Mouse (Mus musculus): ENCODE results near the gene Txlng. TPM values are rescaled to one million over a fixed set of nuclear protein-coding genes. Genes with fewer than 3 reads are reported as not detected.

The Txlng gene
- 14.2 and 14.5 TPM in 2 replicates for polyA plus RNA-seq (2015; fragmentation: Nextera tagmentation; extraction: Ambion mirVana)

DNA sequence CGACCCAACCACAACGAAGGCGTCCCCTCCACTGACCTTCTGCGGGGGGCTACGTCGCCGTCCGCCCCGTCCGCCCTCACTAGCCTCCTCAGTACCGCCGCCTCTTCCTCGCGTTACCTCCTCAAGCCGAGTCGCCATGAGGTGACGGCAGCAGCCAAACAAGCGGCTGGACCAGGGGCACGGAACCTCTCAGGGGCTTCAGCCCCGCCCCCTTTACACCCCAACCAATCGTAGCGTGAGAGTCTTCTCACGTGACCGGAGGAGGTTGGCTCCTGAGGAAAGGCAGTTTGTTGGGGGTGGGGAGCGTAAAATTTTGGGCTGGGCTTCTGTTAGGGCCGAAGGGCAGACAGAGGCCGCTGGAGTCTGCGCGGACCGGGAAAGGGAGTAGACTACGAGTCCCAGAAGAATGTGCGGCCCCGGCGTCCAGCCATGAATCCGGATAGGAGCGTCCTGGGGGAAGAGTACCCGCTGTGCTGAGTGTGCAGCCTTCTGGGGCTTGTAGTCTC, at the start of gene Txlng:
Txlng (minus strand) TSS at position 252 of the 506 bp plus-strand sequence.
- no peaks in the 10 kb centered on the region for H3K4me1 ChIP-seq (replicated peaks; ENCODE audit: control insufficient read depth, insufficient read depth, low read length)
- H3K4me3 ChIP-seq (ENCODE audit: low read length): peak within 1 kb of the TSS; percentile 59
- peak; percentile 99 for ATAC-seq (ENCODE audit: low read depth)
- peak within 1 kb of the TSS; percentile 69 for H3K9ac ChIP-seq (ENCODE audit: low read length)
- no peaks in the 10 kb centered on the region for H3K27me3 ChIP-seq (ENCODE audit: control insufficient read depth, insufficient read depth, low read depth, low read length)
- H3K36me3 ChIP-seq (ENCODE audit: control insufficient read depth, insufficient read depth, low read length): no peaks in the 10 kb centered on the region
- H3K27ac ChIP-seq (ENCODE audit: low read length): peak within 1 kb of the TSS; percentile 43
- H3K4me2 ChIP-seq (ENCODE audit: low read depth, low read length): peak within 1 kb of the TSS; percentile 81
- H3K9me3 ChIP-seq (ENCODE audit: control insufficient read depth, low read length): no peaks in the 10 kb centered on the region
- 13% methylated on average over 36 of the region's 37 CpGs for WGBS

DNA sequence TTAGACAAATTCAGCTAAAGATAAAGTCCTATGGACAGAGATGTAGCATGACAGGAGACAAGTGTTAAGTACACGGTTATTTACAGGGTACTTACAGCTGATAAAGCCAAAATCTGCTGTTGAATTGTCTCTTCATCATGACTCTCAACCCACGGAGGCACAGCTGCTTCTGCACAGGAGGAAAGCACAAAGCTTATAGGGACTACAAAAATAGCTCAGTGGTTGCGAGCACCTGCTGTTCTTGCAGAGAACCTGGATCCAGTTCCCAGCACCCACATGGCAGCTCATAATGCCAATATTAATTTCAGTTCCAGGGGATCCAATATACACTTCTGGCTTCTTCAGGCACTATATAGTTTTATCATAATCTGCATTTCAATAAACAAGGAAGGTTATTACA, 49.0 kb upstream of the Txlng start:
- no peak overlapping the region for H3K4me3 ChIP-seq (ENCODE audit: low read length)
- no peaks in the 10 kb centered on the region for H3K9me3 ChIP-seq (ENCODE audit: control insufficient read depth, low read length)
- H3K4me1 ChIP-seq (replicated peaks; ENCODE audit: control insufficient read depth, insufficient read depth, low read length): no peaks in the 10 kb centered on the region
- peaks cover 3% of the 10 kb centered on the region for H3K36me3 ChIP-seq (ENCODE audit: control insufficient read depth, insufficient read depth, low read length)
- no peak overlapping the region for H3K27ac ChIP-seq (ENCODE audit: low read length)
- WGBS: 85% methylated on average over 3 of the region's 3 CpGs
- no peaks in the 10 kb centered on the region for H3K27me3 ChIP-seq (ENCODE audit: control insufficient read depth, insufficient read depth, low read depth, low read length)
- H3K4me2 ChIP-seq (ENCODE audit: low read depth, low read length): no peak overlapping the region
- H3K9ac ChIP-seq (ENCODE audit: low read length): no peak overlapping the region
- no peak for ATAC-seq (ENCODE audit: low read depth)

DNA sequence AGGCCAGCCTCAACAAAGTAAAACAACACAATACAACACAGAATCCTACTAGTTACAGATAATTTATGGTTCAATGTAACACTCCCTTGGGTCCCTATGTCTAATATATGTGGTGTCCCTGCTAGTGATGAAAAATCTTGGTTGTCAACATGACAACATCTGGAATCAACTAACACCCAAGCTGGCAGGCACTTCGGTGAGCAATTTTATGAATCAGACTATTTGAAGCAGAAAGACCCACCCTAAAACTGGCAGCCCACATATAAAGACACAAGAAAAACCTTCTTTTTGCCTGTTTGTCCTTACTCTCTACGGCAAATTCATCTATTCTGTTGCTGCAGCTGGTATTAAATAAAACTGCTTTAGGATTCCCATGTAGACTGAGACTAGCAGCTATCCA, 44.5 kb upstream of the Txlng start:
- H3K4me2 ChIP-seq (ENCODE audit: low read depth, low read length): no peak overlapping the region
- no peak overlapping the region for H3K4me3 ChIP-seq (ENCODE audit: low read length)
- H3K9me3 ChIP-seq (ENCODE audit: control insufficient read depth, low read length): no peaks in the 10 kb centered on the region
- 93% methylated on average over 2 of the region's 2 CpGs for WGBS
- H3K27me3 ChIP-seq (ENCODE audit: control insufficient read depth, insufficient read depth, low read depth, low read length): no peaks in the 10 kb centered on the region
- H3K36me3 ChIP-seq (ENCODE audit: control insufficient read depth, insufficient read depth, low read length): peaks cover 8% of the 10 kb centered on the region
- ATAC-seq (ENCODE audit: low read depth): no peak
- no peak overlapping the region for H3K27ac ChIP-seq (ENCODE audit: low read length)
- no peaks in the 10 kb centered on the region for H3K4me1 ChIP-seq (replicated peaks; ENCODE audit: control insufficient read depth, insufficient read depth, low read length)
- H3K9ac ChIP-seq (ENCODE audit: low read length): no peak overlapping the region

DNA sequence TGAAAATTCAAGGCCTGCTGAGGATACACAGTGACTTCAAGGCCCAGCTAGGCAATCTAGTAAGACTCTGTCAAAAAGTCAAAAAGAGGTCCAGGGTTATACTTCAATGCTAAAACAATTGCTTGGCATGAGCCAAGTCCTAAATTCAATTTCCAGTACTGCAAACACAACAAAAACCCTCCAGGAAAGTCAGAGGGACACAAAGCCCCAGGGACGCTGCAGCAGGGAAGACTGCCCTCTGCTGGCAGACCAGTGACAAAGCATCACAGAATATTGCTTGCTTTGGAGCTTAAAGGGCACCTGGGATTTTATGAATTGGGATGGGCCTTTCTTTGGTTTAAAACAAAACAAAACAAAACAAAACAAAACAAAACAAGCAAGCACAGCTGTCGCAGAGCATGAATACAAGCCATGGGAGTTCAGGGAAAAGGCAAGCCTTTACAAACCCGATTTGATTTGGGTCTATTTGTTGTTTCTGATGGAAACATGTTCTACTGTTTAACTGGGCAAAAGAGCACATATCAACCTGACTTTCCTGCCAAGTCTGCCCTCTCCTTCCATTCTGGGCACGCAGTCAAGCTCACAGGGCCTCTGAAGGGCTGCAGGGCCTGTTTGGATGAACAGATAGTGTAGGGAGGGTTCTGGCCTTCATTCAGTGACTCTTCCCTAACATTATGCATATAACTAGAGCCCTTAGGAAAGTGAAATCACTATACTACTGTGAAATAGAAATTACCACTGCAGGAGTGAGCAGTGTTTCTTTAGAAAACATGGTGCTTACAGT, 42.7 kb upstream of the Txlng start:
- no peak for ATAC-seq (ENCODE audit: low read depth)
- H3K4me3 ChIP-seq (ENCODE audit: low read length): no peak overlapping the region
- H3K4me1 ChIP-seq (replicated peaks; ENCODE audit: control insufficient read depth, insufficient read depth, low read length): no peaks in the 10 kb centered on the region
- WGBS: 37% methylated on average over 4 of the region's 4 CpGs
- H3K4me2 ChIP-seq (ENCODE audit: low read depth, low read length): no peak overlapping the region
- H3K9me3 ChIP-seq (ENCODE audit: control insufficient read depth, low read length): no peaks in the 10 kb centered on the region
- H3K36me3 ChIP-seq (ENCODE audit: control insufficient read depth, insufficient read depth, low read length): peaks cover 8% of the 10 kb centered on the region
- no peak overlapping the region for H3K9ac ChIP-seq (ENCODE audit: low read length)
- no peak overlapping the region for H3K27ac ChIP-seq (ENCODE audit: low read length)
- H3K27me3 ChIP-seq (ENCODE audit: control insufficient read depth, insufficient read depth, low read depth, low read length): no peaks in the 10 kb centered on the region

DNA sequence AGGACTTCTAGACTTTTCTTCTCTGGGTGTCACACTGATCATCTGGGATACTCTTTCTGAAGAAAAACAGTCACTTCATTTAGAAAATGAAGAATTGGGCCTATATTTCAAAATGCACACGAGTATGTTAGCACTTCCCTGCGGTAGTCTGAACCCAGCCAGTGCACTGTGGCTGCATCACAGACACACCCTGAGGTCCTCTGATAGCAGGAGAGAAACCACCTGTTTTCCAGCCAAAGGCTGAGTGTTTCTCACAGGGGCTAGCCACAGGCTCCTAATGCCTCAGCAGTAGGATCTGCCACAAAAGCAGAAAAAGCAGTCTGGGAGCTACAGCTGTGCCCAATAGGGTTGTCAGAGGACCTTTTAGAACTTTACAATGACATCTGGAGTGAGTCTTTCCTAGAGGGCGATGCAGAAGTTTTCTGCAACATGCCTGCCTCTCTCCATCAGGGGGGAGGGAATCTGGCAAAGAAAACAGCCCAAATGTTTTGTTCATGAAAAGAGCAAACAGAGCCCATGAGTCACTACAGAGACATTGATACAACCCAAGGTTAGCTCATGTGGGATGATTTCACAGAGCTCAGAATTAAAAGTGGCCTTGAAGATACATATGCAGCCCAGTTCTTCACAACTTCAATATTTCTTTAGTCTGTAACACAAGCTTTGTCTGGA, 39.2 kb upstream of the Txlng start:
- Histone ChIP-seq H3K27ac (ENCODE audit: low read length) (no peak overlapping the region), H3K9me3 (ENCODE audit: control insufficient read depth, low read length) (no peaks in the 10 kb centered on the region), H3K27me3 (ENCODE audit: control insufficient read depth, insufficient read depth, low read depth, low read length) (no peaks in the 10 kb centered on the region), H3K4me3 (ENCODE audit: low read length) (no peak overlapping the region), H3K9ac (ENCODE audit: low read length) (no peak overlapping the region), H3K4me2 (ENCODE audit: low read depth, low read length) (no peak overlapping the region), H3K4me1 (replicated peaks; ENCODE audit: control insufficient read depth, insufficient read depth, low read length) (no peaks in the 10 kb centered on the region), H3K36me3 (ENCODE audit: control insufficient read depth, insufficient read depth, low read length) (peaks cover 6% of the 10 kb centered on the region)
- WGBS: 71% methylated on average over 3 of the region's 3 CpGs
- ATAC-seq (ENCODE audit: low read depth): no peak

DNA sequence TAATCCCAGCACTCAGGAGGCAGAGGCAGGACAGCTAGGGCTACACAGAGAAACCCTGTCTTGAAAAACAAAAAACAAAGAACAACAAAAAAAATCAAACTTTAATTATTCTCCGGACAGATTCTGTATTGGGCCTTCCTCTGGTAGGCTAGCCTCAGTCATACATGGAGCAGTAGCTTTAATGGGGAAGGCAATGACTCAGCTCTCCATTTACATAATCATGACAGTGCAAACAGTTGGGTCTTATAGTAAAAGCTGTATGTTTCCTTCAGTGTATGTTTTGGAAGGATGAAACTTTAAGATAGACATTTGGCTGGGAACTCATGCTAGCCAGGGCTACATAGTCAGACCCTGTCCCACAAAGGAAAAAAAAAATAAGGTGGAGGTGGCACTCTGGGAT, 19.4 kb upstream of the Txlng start:
- H3K4me3 ChIP-seq (ENCODE audit: low read length): no peak overlapping the region
- H3K27me3 ChIP-seq (ENCODE audit: control insufficient read depth, insufficient read depth, low read depth, low read length): no peaks in the 10 kb centered on the region
- H3K9me3 ChIP-seq (ENCODE audit: control insufficient read depth, low read length): no peaks in the 10 kb centered on the region
- ATAC-seq (ENCODE audit: low read depth): no peak
- no peaks in the 10 kb centered on the region for H3K4me1 ChIP-seq (replicated peaks; ENCODE audit: control insufficient read depth, insufficient read depth, low read length)
- no peak overlapping the region for H3K27ac ChIP-seq (ENCODE audit: low read length)
- WGBS: 77% methylated on average over 1 of the region's 1 CpGs
- no peaks in the 10 kb centered on the region for H3K36me3 ChIP-seq (ENCODE audit: control insufficient read depth, insufficient read depth, low read length)
- H3K4me2 ChIP-seq (ENCODE audit: low read depth, low read length): no peak overlapping the region
- H3K9ac ChIP-seq (ENCODE audit: low read length): no peak overlapping the region

DNA sequence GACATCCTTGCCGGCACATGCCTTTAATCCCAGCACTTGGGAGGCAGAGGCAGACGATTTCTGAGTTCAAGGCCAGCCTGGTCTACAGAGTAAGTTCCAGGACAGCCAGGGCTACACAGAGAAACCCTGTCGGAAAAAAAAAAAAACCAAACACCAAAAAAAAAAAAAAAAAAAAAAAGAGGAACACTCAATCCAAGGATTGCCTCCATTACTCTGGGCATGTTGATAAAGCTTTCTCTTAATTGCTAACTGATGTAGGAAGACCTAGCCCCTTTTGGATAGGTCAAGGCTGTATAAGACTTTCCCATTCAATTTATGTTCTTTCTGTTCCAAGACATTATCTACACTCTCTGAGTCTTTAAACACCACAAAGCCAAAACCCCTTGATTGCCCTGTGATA, 16.3 kb upstream of the Txlng start:
- Histone ChIP-seq H3K9me3 (ENCODE audit: control insufficient read depth, low read length) (no peaks in the 10 kb centered on the region), H3K27me3 (ENCODE audit: control insufficient read depth, insufficient read depth, low read depth, low read length) (no peaks in the 10 kb centered on the region), H3K9ac (ENCODE audit: low read length) (no peak overlapping the region), H3K4me2 (ENCODE audit: low read depth, low read length) (no peak overlapping the region), H3K27ac (ENCODE audit: low read length) (no peak overlapping the region), H3K4me1 (replicated peaks; ENCODE audit: control insufficient read depth, insufficient read depth, low read length) (no peaks in the 10 kb centered on the region), H3K36me3 (ENCODE audit: control insufficient read depth, insufficient read depth, low read length) (no peaks in the 10 kb centered on the region), H3K4me3 (ENCODE audit: low read length) (no peak overlapping the region)
- ATAC-seq (ENCODE audit: low read depth): no peak
- WGBS: 78% methylated on average over 3 of the region's 3 CpGs

DNA sequence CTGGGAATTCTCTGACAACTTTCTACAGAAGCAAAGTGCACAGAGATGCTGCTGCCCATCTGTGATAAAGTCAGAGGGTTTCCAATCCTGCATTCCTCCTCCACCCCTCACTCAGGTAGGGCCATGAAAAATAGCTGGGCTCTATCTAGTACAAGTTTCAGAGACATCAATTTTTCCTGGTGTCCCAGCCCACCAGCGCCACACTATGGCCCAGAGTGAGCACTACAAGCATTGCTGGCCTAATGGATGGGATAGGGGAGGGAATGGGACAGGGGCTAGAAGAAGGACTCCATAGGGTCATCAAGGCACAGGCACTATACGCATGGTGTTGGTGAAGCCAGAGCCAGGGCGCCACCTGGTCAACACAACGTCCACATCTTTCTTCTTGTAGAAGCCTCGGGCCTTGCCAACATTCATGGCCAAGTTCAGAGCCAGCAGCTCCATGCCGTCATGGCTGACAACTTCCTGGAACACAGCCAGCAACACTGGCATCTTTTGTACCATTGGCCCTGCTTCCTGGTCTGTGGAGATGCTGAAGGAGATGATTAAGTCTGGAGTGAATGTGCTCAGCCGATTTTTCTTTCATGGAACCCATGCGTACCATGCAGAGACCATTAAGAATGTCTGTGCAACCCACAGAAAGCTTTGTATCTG, 15.3 kb upstream of the Txlng start:
- Histone ChIP-seq H3K9ac (ENCODE audit: low read length) (no peak overlapping the region), H3K27me3 (ENCODE audit: control insufficient read depth, insufficient read depth, low read depth, low read length) (no peaks in the 10 kb centered on the region), H3K9me3 (ENCODE audit: control insufficient read depth, low read length) (no peaks in the 10 kb centered on the region), H3K27ac (ENCODE audit: low read length) (no peak overlapping the region), H3K36me3 (ENCODE audit: control insufficient read depth, insufficient read depth, low read length) (no peaks in the 10 kb centered on the region), H3K4me3 (ENCODE audit: low read length) (no peak overlapping the region), H3K4me1 (replicated peaks; ENCODE audit: control insufficient read depth, insufficient read depth, low read length) (no peaks in the 10 kb centered on the region), H3K4me2 (ENCODE audit: low read depth, low read length) (no peak overlapping the region)
- ATAC-seq (ENCODE audit: low read depth): no peak
- WGBS: 69% methylated on average over 8 of the region's 8 CpGs

DNA sequence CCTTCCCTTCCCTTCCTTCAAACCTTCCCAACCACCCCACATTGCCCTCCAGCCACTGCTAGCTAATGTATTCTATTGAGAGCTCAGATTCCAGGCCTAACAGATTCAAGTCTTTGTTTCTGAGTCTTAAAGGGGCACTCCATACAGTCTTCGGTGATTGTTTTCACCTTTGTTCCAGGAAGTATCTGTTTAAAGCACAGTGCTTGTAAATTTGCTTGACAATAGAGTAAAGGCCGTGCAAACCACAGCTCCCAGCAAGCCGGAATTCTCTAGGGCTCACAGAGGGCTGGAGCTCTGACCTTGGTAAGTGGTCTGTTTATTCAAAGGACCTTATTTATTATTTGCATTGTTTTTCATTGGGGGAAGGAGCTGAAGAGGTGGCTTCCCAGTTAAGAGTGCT, 2.8 kb upstream of the Txlng start:
- WGBS: 38% methylated on average over 3 of the region's 3 CpGs
- no peak overlapping the region for H3K27ac ChIP-seq (ENCODE audit: low read length)
- H3K4me2 ChIP-seq (ENCODE audit: low read depth, low read length): no peak overlapping the region
- H3K4me1 ChIP-seq (replicated peaks; ENCODE audit: control insufficient read depth, insufficient read depth, low read length): no peaks in the 10 kb centered on the region
- no peaks in the 10 kb centered on the region for H3K36me3 ChIP-seq (ENCODE audit: control insufficient read depth, insufficient read depth, low read length)
- no peak overlapping the region for H3K9ac ChIP-seq (ENCODE audit: low read length)
- no peak overlapping the region for H3K4me3 ChIP-seq (ENCODE audit: low read length)
- no peak for ATAC-seq (ENCODE audit: low read depth)
- no peaks in the 10 kb centered on the region for H3K27me3 ChIP-seq (ENCODE audit: control insufficient read depth, insufficient read depth, low read depth, low read length)
- no peaks in the 10 kb centered on the region for H3K9me3 ChIP-seq (ENCODE audit: control insufficient read depth, low read length)
